Mouse (Mus musculus): ENCODE data around the gene Rpl10a. TPM values are rescaled to one million over a fixed set of nuclear protein-coding genes. Genes with fewer than 3 reads are reported as not detected.

Gene Rpl10a
- polyA plus RNA-seq, 3 experiments from 2014 or later, result 514 to 941 (median 691) TPM

DNA sequence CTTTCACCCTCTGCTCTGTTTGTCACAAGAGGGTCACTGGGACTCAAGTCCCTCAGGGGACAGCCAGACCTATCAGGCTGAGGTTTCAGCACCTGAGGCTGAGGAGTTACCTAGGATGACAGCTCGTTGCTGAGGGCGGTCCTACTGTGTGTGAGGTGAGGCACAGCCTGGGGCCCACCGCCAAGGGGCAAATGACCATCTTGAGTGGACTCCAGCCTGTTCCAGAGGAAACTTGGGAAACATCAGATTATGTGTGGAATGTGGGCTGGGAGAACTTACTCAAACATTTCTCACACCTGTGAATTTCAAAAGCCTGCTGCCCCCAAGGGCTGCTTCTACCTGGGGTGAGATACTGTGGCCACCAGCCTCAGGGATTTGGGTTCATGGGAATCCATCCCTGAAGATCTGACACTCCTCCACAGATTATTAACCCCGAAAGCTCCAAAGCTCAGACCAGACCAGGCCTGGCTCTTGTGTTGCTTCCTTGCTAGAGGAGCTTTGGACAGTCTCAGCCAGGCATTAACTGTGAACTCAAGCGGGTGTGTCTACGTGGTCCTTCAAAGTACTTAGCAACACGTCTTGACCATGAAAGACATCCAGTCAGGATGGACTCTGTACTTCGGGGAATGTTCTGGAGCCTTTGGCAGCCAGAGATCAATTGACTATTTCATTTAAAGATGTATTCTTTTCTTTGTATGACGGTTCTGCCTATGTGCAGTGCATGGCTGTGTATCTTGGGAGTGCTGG is 32.4 kb downstream of the Rpl10a start:
- ATAC-seq, result no peak

DNA sequence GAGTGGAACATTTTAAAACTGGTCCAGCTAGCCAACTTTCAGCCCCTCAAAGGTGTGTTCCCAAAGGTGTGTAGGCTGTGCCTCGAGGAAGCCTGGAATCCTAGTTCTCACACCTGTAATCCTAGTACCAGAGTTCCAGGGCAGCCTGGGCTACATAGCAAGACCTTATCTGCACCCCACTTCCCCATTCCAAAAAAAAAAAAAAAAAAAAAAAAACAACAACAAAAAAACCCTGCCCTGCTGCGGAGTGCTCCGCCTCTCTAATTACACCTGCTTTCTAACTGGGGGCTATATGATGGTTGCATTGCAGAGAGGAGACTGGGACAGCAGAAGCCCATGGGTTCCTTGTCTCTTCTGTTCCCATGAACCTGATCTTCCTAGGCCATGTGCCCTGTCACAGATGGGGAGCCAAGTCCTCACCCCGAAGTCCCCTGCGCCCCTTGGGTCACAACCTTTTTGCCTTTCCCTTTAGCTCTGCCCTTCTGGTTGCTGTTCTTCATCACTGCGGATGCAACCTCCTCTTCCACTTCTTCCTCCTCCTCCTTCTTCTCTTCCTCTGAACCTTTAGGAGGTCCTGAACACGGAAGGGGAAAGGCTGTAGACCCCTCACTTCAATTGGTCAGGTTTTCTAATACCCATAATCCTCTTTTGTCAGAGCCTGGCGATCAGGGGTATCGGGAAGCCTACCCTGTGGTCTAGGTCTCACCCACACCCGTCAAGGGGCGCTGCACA is 33.8 kb downstream of the Rpl10a start:
- ATAC-seq, result no peak

DNA sequence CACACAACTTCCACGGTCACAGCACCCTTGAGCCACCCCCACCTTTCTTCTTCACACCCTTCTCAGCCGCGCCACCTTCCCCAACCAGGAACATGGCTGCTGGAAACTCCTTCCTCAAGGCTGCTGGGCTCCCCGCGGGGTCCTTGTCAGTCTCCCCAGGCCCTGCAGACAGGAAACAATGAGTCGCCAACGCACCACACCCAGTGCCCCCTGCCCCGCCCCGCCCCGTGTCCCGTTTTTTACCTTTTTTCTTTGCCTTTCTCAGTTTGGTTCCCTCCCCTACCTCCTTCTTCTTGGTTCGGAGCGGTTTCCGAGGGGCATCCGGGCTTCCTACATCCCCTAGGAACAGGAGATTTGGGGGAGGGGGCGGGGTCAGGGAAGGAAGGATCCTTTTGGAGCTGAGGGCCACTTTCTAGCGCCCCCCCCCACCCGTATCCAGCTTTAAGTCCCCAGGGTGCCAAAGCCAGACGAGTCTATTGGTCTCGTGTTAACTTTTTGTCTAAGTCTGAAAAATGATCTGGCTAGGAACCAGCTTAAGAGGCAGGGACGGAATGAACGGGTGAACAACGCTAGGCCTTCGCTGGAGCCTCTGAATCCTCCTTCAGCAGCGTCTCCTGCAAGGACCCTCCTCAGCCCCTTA is 34.5 kb downstream of the Rpl10a start:
- no peak for ATAC-seq

DNA sequence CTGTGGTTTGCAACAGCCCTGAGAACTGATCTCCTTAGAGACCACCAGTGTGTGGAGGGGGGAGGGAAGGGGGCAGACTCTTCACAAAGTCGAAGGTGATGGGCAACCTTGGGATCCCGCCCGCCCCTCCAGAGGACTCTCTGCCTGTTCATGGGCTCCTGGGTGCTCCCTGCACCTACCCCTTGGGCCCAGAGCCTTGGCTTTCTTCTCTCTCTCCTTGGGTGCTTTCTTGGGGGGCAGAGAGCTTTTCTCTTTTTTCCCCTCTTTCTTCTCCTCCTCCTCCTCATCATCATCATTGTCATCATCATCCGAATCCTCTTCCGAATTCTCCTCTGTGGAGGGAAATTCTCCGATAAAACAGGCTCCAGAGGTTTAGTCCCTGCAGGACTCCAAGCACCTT is 35.2 kb downstream of the Rpl10a start:
- no peak for ATAC-seq

DNA sequence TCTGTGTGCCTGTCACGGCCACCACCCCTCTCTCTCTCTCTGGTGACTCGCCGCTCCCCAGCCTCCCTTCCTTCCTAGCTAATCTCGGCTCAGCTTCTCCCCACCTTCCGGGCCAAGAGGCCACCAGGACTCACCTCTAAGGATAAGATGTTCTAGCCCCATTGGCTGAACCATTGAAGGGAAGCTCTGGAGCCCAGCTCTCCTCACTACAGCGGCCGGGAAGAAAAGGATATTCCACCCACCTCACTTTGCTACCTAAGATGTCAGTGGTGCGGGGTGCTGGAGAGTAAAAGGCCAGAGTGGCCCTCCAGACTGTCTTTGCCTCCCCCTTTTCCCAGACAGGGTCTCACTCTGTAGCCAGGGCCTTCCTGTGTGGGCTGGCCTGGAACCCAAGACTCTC is 36.9 kb downstream of the Rpl10a start, which contains the start of gene Tulp1:
Gene Tulp1, minus strand, starts transcription at position 101 of the 400 bp plus-strand sequence.
- ATAC-seq, result no peak

DNA sequence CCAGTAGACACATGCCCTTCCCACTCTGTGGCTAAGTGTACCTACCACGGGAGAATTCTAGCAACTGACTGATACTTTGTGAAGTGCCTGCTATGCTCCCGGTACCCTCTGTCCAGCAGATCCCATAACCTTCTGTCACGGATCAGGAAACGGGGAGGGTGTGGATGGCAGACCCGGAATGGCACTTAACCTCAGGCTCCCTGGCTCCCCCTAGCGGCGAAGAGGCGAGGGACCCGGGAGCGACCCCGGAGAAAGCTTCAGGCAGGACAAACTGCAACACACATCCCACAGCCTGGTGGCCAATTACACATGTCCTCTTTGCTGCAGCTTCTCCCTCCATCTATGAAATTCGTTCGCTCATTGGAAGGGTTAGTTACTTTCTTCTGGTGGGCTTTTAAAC is 40.2 kb downstream of the Rpl10a start:
- no peak for ATAC-seq

DNA sequence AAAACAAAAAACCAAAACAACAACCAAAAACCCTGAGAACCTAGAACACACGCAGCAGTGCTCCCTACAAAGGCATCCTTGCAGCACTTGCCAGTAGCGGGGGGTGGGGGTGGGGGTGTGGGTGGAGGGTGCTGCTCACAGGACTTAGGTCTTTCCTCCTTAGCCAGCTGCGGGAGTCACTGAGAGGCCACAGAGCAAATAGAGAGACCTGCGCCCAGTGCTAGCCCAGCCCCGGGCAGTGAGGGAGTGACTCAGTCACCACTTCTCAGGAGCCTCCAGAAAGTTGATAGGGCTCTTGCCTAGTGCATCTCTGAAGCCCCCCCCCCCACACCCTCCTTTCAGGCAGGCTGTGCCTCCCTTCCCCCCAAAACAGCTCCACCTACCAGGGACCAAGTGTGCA is 40.8 kb downstream of the Rpl10a start:
- no peak for ATAC-seq

DNA sequence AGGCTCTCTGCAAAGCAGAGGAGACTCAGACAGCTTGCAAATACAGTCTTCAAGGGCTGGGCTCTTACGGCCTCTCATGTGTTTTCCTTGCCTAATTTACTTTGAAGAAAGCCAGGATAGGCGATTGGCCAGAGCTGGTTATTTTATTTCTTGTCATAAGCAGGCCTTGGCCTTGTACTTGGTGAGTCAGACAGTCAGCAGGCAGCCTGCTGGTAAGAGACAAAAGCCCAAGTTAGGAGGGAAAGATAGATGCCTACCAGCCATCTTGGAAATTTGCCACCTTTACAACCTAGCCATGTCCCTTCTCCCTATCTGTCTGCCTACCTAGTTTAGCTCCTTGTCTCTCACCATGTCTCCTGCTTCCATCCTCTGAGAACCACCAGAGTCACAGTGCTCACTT is 43.0 kb downstream of the Rpl10a start:
- no peak for ATAC-seq

DNA sequence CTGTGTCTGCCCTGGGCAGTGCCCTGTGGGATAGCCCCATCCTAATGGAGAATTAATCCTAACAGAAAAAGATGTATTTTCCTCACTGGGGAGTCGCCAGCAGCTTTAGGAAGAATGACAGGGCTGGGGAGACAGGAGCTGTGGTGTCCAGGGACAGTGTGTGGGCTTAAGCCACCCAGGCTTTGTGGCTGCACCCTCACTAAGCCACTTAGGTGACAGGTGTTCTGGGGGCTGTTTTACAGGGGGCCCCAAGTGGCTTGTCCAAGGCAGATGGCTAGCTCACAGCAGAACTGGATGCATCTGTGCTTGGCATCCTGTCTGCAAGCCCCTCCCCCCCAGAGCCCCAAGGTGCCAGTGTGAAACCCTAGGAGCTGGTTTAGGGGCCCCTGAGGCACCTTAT is 43.7 kb downstream of the Rpl10a start:
- ATAC-seq, result no peak

DNA sequence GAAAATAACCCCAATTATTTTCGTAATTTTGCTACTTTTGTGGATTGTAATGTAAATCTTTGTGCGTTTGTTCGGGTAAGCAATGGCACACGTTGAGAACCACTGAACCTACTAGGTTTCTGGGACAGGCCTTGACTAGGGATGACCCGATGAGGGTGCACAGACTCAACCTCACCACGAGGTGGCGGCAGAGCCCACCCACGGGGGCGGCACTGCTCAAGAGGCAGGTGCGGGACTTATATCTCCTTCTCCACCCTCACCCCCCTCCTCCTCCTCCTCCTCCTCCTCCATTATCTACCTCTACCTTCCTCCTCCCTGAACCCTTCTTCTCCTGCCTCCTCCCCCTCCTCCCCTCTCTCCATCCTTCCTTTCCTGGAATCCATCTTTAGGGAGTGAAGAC is 45.5 kb downstream of the Rpl10a start:
- peak; percentile 48 for ATAC-seq

DNA sequence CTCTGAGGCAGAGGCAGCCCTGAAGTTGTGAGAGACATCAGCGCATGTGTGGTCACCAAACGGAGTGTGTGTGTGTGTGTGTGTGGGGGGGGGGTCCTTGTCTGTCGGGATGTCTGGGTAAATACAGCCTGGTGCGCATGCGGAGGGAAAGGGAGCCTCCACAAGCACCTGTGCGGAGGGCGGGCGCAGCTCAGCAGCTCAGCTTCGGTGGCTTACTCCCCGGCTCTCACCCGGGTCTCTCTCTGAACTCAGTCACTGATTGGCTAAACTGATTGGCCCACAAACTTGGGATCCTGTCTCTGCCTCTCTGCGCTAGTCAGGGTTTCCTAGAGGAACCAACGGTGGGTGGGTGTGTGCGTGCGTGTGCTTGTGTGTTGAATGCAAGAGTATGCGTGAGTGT is 46.2 kb downstream of the Rpl10a start:
- no peak for ATAC-seq

DNA sequence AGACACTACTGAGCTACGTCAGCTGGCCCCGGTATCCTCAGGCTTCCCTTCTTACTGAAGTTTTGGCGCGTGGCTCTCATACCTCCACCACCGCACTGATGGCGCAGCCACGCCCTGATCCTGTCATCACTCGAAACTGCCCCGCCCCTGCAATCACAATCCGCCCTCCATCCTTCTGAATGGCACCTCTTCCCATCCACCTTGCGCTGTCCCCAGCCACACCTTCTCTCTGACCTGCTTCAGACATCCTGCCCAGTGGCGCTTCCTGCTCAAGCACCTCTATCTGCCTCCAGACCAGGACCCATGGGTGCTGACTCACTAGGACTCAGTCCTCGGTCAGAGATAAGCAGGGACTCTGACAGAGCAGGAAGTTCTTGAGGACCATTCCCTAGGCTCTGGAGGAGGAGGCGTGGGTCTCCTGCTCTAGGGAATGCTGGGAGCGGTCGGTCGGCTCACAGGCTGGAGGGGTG is 47.4 kb downstream of the Rpl10a start:
- ATAC-seq, result peak; percentile 54

DNA sequence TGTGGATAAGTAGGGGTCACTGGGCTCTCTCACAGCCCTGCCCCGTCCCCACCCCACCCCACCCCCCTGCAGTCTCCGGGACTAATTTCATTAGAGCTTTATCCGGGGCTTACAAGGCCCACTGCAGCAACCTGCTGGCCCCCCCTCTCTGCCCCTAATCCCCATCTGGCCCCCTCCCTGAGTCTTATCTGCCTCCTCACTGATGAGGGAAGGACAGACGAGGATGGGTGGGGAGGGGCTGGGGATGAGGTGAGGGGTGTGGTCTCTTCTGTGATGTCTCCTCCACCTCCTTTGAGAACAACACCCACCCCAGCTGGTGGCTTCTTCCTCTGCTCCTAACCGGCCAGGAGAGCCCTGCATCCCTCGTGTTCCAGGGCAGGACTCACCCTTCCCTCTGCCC is 52.0 kb downstream of the Rpl10a start:
- no peak for ATAC-seq

Other genes starting within 250 kb of the Rpl10a start
- gene Tcp11, start 247.8 kb upstream of the Rpl10a start, polyA plus RNA-seq (2017; shearing (Covaris generic)), result 1 to 10 TPM; 1.8 to 1.9 (median 1.8) TPM
- gene Scube3, start 186.3 kb upstream of the Rpl10a start, polyA plus RNA-seq (2017; shearing (Covaris generic)), result not detected
- gene Zfp523, start 151.3 kb upstream of the Rpl10a start, polyA plus RNA-seq (2017; shearing (Covaris generic)), result 1 to 10 TPM; 3.1 to 7.8 (median 6.2) TPM
- gene Def6, start 120.7 kb upstream of the Rpl10a start, polyA plus RNA-seq (2017; shearing (Covaris generic)), result 10 to 100 TPM; 29.7 to 51.9 (median 32.8) TPM
- gene Ppard, start 95.8 kb upstream of the Rpl10a start, polyA plus RNA-seq (2017; shearing (Covaris generic)), result 1 to 10 TPM; 2.5 to 3.8 (median 3.8) TPM
- gene Fance, start 15.0 kb upstream of the Rpl10a start, polyA plus RNA-seq (2017; shearing (Covaris generic)), result 1 to 10 TPM; 3.2 to 8.3 (median 6.6) TPM
- gene Tead3, start 22.3 kb downstream of the Rpl10a start, polyA plus RNA-seq (2017; shearing (Covaris generic)), result not detected
- under 1 TPM in 2 of 3 experiments, not detected in 1; 0.24 to 0.39 TPM for gene Tulp1, start 36.8 kb downstream of the Rpl10a start, polyA plus RNA-seq (2017; shearing (Covaris generic))
- gene Fkbp5, start 189.1 kb downstream of the Rpl10a start, polyA plus RNA-seq (2017; shearing (Covaris generic)), result 10 to 100 TPM; 19.3 to 24.5 (median 20.4) TPM
- gene Armc12, start 202.3 kb downstream of the Rpl10a start, polyA plus RNA-seq (2017; shearing (Covaris generic)), result under 1 TPM in 2 of 3 experiments, not detected in 1; 0.46 to 0.78 TPM
- not detected for gene Clpsl2, start 220.9 kb downstream of the Rpl10a start, polyA plus RNA-seq (2017; shearing (Covaris generic))
- not detected for gene Clps, start 232.3 kb downstream of the Rpl10a start, polyA plus RNA-seq (2017; shearing (Covaris generic))
- gene Lhfpl5, start 247.2 kb downstream of the Rpl10a start, polyA plus RNA-seq (2017; shearing (Covaris generic)), result 1 to 10 TPM; 1.0 to 2.0 (median 1.9) TPM

All from inflammation-experienced regulatory T-cells, adult 6 months (primary cell).